Mouse (Mus musculus): ENCODE measurements around the gene Car14.

- TF ChIP-seq CTCF (IDR thresholded peaks at IDR 0.05; ENCODE audit: extremely low read depth, insufficient read depth, low read length) = no peak
- TF ChIP-seq POLR2A (IDR thresholded peaks at IDR 0.05; ENCODE audit: extremely low read depth, insufficient read depth, low read length) = no peak
Observed at GRCm38 (mm10) chr3:95925087-95925486, 20.6 kb upstream of the Car14 start.
